Mouse (Mus musculus): ENCODE measurements around the gene Zscan5b. TPM values are rescaled to one million over a fixed set of nuclear protein-coding genes. Genes with fewer than 3 reads are reported as not detected.
"Not testable (repeated sequence)": the region's sequence is repeated elsewhere in the genome, so short reads cannot be mapped to it uniquely, and the experiment has no call there.

Gene Zscan5b
- total RNA-seq, 2 experiments from 2014 or later: not detected

DNA sequence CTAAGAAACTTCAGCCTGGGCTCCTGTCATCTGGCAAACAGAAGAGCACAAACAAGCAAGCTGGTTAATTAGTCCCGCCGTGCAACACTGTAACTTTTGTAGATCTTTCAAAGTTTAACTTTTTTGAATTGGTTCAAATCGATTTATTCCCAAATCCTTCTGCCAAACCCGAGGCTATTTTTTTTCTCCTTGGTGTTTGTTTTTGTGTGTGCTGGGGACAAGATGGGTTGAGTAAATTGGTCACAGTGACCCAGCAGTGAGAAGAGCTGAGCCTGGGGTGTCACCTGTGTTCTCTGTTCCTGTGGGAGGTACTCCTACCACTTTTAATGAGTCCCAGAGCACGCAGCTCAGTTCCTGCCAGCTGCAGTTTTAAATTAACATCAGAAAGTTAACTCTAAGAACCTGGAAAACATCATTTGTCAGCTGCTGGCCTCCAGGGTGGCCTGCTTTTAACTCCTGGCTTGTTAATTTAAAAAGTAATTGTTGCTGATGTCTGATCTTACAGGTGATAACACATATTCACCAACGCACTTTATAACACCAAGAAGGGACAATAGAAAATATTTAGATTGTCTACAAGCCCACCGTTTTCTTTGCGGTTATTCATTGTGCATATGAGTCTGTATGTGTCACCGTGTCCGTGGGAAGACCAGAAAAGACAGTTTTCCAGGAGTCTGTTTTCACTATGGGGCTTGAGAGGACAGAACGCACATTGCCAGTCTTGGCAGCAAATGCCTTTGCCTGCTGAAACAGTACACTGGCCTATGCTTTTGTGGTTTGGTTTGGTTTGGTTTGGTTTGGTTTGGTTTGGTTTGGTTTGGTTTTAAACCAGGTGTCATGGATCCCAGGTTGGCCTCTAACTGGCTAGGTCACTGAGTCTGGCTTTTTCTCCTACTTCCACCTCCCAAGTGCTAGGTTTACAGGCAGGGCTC lies 22.5 kb downstream of the Zscan5b start:
- DNase-seq: no peak

DNA sequence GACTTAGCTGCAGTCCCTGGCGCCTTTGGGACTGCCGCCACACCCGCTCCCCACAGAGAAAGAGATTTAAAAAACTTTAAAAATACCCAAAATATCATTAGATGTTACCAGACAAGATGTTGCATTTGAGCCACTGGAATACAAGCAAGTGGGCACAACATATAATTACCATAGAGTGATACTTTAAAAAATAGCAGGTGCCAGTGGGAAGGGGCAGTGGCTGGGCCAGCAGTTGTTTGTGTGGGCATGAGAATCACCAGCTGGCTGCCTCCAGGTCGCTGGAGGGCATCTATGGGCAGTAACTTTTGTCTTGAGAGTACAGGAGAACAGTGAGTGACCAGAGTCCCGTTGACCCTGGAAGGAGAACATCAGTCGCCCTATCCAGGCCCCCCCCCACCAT lies 30.3 kb downstream of the Zscan5b start, which contains the start of gene Epp13:
Epp13 (plus strand) TSS at position 301 of the 400 bp plus-strand sequence.
- DNase-seq: no peak

DNA sequence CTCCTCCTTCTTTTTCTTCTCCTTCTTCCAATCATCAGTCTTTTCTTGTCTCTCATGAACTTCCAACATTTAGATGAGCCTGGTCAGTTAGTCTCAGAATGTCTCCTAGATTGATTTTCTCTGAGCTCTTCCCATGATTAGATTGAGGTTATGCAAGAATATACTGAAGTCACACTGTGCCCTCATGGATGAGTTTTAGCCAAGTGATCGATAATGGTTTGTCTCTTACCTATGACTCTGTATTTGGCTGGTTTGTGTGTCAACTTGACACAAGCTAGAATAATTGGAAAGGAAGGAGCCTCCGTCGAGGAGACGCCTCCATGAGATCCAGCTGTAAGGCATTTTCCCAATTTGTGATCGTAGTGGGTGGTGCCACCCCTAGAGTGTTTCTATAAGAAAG lies 32.4 kb downstream of the Zscan5b start:
- DNase-seq: no peak

DNA sequence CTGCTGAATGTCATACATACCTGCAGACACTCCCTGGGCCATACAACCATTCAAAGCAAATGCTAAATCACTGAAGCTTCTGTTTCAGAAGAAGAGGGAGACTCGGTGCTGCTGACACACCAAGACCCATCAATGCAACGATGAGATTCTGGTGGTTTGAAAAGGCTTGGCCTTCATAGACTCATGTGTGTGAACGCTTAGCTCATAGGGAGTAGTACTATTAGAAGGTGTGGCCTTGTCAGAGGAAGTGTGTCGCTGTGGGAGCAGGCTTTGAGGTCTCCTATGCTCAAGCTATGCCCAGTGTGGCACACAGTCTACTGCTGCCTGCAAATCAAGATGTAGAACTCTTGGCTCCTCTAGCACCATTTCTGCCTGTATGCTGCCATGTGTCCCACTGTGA lies 35.3 kb downstream of the Zscan5b start:
- DNase-seq: no peak

DNA sequence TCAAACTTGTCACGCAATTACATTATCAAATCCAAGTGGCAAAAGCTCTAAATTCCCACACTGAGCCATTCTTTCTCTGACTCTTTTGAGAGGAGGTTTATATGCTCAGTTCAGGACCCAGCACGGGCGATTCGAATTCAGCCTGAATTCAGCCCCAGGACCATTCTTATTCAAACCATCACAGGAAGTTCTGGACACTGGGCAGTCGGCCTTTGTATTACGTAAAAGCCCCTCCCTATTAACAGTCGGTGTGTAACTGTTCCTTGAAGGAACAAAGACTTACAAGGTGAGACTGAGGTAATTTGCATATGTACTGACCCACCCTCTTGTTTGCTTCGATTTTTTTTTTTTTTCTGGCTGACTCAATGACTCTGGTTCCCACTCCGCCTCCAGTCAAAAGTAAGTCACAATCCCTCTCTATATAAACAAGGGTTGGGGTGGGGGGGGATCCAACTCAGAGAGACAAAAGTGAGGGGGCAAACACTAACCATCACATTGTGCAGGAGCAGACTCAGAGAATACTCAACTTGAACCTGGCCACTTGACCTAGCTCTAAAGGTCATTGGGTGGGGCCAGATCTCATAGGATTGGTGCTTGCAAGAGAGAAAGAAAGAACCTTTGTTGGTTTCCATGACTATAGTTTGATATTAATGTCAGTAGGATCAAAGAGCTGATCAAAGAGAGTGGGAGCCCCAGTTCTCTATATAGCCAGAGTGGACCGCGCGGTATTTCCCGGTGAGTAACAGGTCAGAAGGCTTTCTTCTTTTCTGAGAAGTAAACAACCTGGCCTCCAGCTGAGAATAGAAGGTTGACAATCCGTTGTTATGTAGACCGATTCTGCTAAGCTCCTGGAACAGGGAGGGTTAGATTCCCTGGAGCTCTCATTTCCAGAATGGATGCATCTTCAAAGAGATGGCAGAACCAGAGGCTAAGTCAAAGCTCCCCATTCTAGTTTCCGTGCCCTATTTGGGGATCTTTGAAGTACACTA lies 36.4 kb downstream of the Zscan5b start:
- DNase-seq: no peak

DNA sequence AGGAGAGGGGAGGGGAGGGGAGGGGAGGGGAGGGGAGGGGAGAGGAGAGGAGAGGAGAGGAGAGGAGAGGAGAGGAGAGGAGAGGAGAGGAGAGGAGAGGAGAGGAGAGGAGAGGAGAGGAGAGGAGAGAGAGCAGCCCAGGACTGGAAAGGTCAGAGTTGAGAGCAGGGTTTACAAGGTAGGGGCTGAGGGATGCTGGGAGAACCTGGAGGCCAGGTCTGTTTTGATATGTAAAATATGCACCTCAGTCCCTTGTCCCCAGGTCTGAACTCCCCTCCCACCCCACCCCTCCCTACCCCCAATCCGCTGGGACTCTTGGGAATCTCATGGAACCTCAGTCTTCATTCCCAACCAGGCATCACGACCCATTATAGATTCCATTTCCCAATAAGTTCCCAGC lies 37.9 kb downstream of the Zscan5b start:
- DNase-seq: not testable (repeated sequence)

DNA sequence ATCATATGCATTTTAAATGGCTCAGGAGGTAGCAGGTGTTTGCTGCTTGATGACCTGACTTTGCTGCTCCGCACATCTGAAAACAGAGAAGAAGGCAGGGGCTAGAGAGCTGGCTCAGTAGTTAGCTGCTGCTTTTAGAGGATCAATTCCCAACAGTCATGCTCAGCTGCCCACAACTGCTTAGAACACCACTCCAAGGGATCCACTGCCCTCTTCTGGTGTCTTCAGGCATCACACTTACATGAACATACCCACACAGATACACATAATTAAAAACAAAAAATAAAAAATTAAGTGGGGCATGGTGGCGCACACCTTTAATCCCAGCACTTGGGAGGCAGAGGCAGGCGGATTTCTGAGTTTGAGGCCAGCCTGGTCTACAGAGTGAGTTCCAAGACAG lies 40.0 kb downstream of the Zscan5b start:
- no peak for DNase-seq

DNA sequence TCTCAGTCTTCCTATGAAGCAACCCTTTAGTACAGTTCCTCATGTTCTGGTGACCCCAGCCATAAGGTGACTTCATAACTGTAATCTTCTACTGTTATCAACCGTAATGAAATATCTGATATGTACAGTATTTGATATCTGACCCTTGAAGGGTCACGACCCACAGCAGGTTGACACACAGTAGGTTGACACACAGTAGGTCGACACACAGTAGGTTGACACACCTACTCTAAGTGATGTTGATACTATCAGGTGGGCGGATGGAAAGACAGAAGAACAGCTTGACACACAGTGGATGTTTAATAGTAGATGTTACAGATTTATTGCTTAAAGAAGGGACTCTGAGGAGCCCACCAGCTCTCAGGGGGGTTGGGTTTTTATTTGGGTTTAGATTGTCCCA lies 40.9 kb downstream of the Zscan5b start:
- DNase-seq: no peak

DNA sequence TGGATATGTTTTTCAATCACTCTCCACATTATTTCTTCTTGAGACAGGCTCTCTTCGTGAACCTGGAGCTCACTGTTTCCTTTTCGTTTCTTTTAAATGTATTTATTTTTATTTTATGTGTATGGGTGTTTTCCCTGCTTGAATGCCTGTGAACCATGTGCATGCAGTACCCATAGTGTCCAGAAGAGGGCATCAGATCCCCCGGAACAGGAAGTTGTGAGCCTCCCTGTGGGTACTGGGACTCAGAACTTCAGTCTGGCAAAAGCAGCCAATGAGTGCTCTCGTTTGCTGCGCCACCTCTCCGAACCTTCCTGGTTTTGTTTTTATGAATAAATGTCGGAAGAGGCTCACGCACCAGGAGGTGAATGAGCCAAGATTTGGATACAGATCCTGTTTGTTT lies 43.6 kb downstream of the Zscan5b start:
- DNase-seq: peak; percentile 53

DNA sequence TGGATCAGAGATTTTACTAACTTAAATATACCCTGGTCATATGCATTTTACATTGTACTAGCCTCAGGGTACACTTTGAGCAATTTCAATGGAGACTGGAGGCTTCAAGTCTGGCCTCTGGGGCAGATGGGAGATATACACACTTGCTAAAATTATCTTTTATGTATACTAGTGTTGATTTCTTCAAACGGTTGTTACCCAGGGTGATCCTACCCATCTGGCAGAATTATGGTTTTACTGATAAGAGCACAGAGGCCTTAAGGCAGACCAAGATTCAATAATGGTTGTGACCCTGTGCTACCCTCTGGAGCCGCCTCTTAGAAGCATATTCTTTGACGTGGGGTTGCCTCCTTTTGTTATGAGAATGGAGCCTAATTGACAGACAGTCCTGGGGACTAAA lies 55.8 kb downstream of the Zscan5b start:
- no peak for DNase-seq

DNA sequence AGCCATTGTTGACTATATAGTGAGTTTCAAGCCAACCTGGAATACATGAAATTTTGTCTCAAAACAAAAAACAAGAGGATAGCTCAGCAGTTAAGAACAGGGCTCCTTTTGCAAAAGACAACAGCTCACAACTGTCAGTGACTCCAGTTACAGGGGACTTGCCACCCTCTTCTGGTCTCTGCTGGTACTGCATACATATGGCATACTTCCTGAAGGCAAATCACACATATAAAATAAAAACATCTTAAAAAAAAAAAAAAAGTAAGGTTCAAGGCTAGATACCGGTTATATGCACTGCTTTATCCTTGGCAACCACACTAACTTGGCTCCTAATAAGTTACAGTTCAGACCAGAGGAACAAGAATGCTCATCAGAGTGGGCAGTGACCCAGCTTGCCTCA lies 60.7 kb downstream of the Zscan5b start:
- peak; percentile 85 for DNase-seq

DNA sequence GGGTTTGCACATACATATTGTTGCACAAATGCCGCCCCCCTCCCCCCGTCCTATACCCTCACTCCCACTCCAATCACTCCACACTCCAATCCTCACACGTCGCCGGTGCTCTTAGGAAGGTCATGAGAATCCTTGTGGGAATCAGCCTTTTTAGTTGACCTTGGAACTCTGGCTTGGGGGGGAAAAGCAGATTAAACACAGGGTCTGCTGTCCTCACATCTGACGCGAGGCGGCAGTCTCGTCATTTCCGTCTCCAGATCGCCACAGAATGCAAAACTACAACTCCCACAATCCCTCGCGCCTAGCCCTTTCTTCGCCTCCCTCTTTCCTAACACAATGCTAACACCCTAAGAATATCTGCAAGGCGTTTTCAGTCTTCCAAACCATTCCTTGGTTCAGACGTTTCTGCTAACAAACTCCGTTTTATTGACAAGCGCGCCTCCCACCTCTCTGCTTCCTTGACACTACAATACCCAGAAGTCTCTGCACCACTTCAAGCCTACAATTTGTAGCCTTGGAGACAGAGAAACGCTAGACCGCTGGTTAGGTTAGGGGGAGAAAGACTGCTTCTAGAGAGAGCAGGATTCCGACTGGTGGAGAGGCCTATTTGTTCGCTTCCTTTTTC lies 61.5 kb downstream of the Zscan5b start:
- DNase-seq: peak; percentile 82

DNA sequence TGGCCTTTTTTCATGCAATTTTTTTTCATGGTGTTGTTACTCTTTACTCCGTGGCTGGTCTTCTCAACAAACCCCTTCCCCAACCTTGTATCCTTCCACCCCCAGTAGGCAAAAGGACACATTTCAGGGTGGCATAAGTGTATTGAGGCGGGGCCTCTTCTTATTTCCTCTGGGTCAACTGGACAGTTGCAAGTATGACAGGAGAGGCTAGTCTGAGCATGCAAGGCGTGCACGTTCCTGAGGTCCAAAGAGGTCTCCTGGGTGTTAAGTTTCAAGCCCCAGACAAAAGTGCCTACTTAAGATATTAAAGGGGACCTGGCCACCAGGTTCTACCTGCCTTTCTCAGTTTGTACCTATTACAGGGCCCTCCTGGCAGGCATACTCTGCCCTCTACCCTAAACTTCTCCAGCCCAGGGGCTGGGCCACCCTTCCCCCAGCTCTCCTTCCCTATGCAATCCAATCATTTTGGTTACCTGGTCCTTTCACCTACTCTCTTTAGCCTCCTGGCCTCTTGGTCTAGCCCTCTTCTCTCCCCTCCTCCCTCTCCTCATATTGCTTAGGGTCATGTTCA lies 62.4 kb downstream of the Zscan5b start:
- DNase-seq: no peak

DNA sequence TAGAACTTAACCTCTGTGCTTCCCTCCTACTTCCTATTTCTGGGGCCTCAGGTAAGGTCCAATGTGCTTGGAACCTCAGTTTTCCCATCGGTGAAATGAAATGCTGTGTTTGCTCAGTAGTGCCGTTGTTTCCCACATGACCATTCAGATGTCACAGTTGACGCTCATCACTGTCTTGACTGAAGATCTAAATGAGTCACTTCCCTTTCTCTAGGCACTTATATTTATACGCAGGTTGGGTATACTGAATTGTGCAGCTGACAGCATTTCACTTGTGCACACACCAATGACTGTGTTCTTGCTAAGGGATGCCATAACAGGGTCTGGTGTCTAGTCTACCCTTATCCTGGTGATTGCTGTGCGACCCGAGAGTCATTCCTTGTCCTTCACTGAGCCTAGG lies 63.3 kb downstream of the Zscan5b start:
- DNase-seq: no peak

DNA sequence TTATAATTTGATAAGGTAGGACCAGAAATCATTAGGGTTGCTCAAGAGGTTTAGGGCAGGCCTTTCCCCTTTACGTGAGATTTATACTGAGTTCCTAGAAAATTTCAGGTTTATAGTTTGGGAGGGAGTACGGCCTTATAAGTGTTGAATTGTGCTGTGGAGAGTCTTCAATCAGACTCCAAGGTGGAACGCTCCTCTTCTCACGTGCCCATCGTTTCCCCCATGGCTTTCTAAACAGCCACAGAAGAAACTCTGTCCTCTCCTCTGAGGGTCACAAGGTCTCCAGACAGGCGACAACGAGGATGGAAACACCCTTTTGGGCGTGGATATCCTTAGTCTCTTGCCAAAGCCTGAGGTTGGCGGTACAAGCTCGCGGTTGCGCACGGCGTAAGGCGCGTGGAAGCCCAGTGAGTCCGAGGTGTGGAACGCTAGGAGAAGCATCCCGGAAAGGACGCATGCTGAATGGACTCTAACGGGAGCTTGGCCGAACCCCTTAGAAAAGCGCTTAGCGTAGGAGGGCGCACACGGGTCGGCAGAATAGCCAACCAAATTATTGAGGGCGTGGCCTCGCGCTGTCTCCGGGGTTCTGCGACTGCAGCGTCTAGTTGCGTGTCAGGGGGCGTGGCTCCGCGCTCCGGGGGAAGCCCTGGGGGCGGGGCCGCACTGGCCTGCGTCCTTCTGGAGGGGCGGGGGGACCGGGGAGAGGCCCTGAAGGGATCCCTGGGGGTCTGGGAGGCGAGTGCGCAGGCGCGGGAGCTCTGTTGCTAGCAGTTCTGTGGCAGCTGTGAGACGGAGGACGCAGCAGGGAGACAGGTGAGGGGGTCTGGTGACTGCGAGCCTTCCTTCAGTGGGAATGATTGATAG lies 64.0 kb downstream of the Zscan5b start, which contains the start of gene Zfp667:
Zfp667 (plus strand) TSS at position 738 of the 864 bp plus-strand sequence.
- DNase-seq: peak; percentile 100

DNA sequence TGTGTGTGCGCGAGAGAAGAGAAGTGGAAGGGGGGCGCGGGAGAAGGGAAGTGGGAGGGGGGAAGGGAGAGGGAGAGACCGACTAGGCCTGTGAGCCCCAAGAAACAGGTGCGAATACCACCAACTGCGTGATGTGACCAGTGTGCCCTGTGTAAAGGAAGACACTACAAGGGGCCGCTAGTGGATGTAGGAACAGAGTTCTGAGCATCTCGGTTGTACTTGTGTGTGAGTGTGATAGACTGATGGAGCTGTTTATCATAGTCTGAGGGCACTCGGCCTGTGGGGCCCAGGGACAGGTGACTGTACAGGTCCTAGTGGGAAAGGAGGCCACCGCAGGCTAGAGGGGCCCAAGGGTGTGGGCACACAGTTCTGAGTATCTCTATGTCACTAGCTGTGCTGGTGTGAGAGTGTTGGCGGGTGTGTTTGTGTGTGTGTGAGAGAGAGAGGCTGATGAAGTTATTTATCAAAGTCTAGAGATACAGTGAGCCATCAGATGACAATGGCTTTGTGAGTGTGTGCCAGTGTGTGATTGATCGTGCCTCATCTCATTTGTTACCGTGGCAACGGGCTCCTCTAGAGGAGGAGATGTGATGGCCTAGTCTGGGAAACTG lies 64.9 kb downstream of the Zscan5b start:
- peak; percentile 21 for DNase-seq
